Mouse (Mus musculus) kidney, adult 9 months (tissue): ENCODE measurements around the gene Uggt2.

Source experiments
- DNase-seq: peaks from one replicate; pipeline ENCODE4 v3.0.0; 2022

The Uggt2 gene

DNA sequence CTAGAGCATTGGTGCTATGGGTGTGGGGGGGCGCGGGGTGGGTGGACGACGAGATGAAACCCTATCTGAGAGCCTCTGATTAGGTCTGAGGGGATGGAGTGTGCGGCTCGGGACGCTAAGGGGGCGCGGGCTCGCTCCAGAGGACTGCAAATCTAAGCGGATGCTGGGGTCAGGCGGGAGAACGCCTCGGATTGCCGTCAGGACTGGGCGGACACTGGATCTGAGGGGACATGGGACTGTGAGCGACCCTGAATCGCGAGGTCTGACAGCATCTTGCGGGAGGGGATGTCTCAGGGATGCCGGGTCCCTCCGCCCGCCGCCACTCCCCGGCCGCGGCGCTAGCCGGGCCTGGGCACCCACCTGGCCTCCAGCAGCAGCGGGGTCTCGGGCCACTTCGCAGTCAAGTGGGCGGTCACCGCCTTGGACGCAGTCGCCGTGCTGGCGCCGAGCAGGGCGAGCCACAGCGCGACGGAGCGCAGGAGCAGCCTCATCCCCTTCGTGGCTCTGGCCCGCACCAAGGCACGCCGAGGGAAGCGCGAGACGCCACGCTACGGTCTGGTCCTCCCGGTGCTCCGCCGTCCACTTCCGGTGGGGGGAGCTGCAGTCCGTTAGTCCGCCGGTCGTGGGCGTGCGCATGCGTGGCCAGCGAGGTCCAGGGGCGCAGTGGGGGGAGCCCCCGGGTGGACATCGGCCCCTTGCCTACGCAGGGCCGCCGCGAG, at the start of gene Uggt2:
Gene Uggt2, minus strand, starts transcription at position 580 of the 719 bp plus-strand sequence.
- peak; percentile 69 for DNase-seq

DNA sequence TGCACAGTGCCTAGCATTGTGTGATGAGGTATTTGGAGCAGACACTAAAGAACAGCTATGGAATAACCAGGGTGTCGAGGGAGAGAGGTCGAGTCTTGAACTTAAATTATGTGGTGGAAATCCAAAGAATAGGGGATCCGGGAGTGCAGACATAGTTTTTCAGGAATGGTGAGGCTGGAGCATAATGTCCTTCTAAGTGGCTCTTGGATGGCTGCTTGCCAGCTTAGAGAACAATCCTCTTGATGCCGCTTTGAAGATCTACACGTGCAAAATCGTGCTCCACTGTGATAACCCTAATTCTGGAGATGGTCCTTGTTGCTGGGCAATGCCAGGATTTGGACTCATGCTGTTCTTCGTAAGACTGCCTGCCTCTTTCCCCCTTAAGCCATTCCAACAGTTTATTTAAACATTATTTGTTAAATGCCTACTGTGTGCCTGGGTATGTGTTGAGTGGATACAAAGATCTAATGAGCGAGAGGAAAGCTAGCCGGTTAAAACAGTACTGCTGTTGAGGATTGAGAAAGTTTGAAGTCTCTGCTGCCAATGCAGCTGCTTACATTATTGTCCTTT, 40.2 kb upstream of the Uggt2 start:
- DNase-seq, result no peak

DNA sequence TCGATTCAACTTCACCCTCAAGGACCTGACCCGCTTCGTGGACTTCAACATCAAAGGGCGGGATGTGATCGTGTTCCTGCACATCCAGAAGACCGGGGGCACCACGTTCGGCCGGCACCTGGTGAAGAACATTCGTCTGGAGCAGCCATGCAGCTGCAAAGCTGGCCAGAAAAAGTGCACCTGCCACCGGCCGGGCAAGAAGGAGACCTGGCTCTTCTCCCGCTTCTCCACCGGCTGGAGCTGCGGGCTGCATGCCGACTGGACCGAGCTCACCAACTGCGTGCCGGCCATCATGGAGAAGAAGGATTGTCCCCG, 39.5 kb upstream of the Uggt2 start:
- DNase-seq, result no peak

DNA sequence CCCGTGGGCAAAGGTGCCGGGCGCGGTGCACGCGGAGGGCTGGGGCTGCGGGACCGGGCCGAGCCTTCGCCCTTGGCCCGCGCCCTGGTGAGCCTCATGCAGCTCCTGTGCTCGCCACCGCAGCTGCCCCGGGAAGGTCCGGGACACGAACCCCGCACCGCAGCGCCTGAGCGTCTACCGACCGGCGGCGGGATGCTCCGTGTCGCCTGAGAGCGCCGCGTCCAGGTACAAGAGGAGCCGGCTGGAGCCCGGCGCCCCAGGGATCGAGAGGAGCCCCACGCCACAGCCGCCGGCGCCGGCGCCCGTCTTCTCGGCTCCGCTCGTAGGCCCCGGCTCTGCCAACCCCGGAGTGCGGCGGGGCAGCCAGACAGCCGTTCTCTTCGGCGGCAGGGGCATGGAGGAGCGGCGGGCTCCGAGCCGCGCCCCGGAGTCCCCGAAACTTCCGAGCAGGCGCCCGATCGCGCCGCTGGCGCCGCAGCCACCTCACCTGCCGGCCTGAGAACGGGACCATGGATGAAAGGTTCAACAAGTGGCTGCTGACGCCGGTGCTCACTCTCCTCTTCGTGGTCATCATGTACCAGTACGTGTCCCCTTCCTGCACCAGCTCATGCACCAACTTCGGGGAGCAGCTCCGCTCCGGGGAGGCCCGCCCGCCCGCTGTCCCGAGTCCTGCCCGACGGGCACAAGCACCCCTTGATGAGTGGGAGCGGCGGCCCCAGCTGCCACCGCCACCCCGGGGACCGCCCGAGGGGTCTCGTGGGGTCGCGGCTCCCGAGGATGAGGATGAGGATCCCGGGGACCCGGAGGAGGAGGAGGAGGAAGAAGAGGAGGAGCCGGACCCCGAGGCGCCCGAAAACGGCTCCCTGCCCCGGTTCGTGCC, 38.9 kb upstream of the Uggt2 start, which contains the start of gene Hs6st3:
Gene Hs6st3, plus strand, starts transcription at position 436 of the 880 bp plus-strand sequence.
- no peak for DNase-seq

DNA sequence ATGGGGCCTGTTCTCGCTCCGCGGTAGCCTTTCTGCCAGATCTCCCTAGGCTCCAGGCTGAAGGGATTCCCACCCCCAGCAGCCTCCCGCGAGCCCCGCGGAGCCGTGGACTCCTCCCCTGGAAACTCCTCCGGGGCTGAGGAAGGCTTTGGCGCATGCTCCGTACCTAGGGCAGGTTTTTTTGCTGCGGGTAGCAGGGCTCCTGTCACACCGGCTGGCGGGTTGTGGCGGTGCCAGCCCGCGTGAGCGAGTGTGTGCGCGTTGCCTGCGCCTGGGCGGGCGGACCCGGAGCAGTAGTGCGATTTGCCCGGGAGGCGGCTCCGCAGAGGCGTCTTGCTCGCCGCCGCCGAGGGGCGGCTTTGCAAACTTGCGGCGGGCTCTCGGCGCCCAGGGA, 38.3 kb upstream of the Uggt2 start:
- DNase-seq, result peak; percentile 21

DNA sequence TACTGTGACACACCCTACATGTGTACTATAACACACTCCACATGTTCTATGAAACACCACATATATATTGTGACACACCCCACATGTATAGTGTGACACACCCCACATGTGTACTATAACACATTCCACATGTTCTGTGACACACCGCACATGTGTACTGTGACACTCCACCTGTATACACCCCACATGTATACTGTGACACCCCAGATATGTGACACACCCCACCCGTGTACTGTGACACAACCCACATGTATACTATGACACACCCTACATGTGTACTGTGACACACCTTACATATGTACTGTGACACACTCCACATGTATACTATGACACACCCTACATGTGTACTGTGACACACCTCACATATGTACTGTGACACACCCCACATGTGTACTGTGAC, 28.1 kb upstream of the Uggt2 start:
- DNase-seq, result no peak

DNA sequence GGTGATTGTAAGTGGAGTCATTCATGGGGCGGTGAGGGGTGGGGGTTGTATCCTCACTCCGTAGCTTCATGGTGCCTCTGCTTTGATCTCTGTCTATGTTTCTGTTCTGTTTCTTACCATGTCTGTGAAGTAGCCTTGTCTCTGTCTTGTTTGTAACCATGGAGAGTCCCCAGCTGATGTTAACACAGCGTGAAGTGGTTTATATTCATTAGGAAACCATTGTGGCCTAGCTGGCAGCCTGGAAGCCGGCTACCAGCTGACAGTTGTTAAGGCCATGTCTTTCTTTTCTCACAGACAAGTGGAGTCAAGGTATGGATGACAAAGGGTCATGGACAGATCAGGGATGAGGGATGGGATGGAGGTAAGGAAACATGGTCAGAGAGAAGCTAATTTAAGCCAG, 26.6 kb upstream of the Uggt2 start:
- no peak for DNase-seq

DNA sequence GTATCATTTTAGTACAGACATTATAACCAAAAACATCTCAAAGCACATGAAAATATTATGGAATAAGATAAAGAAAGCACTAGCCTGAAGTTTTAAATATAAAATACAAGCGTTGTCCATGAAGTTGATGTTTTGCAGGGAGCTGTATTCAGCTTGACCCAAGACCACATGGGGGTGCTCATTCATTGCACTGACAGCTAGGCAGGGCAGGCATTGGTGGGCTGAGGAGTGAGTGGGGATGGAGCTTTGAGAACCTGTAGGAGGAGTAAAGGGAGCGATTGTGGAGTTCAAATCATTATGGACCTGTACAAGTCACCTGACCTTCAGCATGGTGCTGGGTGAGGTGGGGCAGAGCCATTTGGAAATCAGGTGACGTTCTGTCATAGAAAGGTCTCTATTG, 24.8 kb upstream of the Uggt2 start:
- no peak for DNase-seq

DNA sequence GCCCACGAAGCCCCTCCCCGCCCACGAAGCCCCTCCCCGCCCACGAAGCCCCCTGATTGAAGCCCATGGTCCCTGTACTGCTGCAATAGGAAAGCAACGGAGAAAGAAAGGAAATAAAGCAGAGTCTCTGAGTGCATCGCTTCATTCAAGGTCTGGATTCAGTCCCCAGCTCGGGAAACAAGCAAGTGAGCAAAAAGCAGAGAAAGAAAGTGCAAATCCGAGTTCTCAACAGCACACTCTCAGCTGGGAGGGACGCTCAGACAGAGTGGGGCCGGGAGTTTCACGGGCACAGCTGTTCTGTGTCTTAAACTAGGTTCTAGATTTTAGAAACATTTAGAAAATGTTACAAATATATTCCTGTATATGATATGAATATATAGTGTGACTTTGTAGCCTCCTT, 24.4 kb upstream of the Uggt2 start:
- DNase-seq, result no peak

DNA sequence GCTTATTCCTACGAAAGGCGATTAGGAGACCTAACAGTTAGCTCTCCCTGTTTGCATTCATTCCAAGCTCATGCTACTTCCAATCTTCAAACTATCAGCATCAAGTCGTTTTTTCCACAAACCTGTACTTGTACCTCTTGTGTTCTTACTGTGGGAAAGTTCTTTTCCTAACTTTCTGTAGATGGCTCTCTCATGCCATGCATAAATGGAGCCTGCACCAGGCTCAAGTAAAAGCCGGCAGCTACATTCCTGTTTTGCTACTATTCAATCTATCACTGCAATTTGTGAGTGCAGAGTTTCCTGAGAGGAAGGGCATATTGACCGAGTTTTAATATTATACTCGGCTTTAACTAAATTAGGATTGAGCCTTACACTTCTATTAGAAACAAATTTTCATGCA, 13.3 kb upstream of the Uggt2 start:
- DNase-seq, result no peak

DNA sequence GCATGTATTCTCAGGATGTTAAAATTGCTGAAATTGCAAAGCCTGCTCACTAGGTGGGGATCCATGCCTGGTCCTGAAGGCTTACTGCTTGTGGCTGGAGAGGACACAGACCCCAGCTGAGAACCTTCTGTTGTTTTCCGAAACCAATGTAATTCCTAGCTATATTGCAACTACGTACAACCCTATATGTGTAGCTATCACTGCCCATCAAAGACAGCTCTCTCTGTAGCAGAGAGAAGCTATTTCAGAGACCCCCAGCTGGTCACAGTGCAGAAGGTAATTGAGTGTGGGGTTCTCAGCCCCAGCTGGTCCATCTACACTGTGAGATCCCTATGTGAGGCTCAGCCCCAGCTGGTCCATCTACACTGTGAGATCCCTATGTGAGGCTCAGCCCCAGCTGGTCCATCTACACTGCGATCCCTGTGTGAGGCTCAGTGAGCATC, 10.6 kb upstream of the Uggt2 start:
- DNase-seq, result no peak

DNA sequence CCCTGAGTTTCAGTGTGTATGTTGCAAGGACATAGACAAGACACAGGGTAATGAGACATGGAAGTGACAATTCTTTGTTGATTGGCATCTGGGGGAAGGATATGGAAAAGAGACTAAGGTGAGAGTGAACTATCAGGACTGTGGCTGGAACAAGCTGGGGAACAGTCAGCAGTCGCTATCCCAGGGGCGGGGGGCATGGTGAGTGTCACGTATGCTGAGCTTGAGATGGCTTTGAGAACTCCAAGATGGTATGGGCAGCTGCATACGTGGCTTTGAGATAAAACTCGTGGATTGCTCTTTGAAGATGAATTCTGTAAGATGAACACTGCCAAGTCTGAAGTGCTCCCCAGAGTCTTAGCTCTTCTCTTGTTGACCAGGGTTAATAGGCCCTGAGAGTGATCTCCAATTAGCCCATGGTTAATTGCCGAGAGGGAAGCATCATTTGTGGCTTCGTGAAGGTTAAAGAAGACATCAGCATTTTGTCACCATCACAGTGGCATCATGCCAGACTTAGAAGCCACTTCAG, 9.6 kb upstream of the Uggt2 start:
- DNase-seq, result no peak

DNA sequence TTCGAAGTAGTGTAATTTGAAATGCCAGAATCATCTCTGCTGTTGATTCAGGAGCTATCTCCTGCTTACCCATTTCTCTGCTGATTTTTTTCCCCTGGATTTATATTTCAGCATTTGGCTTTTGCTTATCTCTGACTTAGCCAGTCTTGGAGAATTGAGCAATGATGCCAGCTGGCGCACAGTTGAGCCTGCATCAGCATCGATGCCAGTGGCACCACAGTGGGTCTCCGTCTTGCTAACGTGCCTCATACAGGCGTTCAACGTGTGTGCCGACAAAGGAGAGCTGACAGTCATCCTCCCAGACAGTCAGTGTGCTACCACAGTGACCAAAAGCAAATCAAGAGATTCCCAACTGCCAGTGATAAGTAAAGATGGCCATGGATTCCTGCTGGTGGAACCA, 8.4 kb upstream of the Uggt2 start:
- no peak for DNase-seq

DNA sequence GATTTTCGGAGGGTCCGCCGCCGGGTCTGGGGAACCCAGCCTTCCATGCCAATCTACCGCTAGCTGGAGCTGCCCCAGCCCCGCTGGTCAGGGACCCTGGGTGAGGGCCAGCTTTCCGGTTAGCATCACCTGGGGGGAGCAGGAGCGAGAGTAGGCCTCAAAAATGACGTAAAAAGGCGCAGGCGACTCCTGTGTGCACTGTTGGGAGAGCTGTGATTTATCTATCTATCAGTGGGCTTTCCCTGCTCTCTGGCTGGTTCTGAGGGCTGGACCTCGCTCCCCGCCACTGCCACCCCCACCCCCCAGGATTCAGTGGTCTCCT, 301 bp upstream of the Uggt2 start:
- DNase-seq, result no peak

DNA sequence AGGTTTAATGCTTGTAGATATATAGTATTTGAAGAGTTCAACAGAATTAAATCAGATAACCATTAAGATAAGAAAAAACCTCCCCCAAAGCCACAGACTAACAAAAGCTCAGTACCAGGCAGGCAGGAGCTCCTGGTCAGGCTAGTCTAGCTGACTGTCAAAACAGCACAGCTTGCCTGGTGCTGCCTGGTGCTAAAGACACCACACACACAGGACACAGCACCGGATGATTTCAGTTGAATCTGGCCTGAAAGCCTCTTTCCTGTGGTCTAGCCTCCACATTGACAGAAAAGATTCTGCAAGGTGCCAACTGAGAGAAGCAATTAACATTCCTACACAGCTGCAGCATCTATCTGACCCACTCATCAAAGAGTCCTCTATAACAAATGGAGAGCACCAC, 37.4 kb downstream of the Uggt2 start:
- no peak for DNase-seq

DNA sequence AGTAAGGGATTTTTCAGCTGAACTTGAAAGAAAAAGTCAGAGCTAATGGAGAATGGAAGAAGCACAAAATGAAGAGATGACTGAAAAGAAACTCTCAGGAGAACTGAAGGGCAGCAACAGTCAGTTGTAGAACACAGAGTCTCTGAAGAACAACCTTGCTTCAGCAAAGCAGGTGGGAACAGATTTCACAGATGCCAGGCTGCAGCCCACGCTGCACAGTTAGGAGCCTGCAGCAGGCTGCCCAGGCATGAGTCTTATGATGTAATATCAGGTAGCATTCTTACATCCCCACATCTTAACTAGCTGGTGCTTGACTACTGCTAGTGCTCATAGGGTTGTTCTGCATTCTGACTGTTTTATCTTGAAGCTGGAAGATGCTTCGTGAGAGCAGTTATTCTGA, 38.5 kb downstream of the Uggt2 start:
- DNase-seq, result no peak

DNA sequence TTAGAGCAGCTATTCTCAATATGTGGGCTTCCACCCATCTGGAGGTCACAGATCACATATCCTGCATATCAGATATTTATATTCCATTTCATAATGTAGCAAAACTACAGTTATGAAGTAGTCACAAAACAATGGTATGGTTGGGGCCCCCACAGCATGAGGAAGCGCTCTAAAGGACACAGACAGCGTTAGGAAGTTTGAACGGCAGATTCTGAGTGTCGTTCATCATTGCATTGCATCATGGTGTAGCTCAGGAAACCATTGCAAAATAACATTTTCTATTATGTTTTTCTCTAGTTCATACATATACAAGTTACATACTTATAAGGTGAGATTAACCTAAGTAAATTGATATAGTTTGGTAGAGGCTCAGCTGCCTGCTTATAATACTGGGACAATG, 42.2 kb downstream of the Uggt2 start:
- DNase-seq, result no peak

DNA sequence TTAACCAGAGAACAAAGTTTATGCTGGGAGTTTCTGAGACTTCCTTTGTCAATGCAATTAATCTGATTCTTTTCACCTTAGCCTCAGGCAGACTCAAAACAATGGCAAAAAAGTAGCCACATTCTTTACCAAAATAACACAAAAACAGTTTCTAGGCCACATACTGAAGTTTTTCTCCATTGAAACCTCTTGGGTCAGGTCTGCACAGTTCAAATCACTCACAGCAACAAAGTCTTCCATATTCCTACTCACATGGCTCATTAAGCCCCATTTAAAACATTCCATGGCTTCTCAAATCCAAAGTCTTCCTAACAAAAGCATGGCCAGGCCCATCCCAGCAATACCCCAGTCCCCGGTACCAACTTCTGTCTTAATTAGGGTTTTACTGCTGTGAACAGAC, 46.3 kb downstream of the Uggt2 start:
- no peak for DNase-seq

DNA sequence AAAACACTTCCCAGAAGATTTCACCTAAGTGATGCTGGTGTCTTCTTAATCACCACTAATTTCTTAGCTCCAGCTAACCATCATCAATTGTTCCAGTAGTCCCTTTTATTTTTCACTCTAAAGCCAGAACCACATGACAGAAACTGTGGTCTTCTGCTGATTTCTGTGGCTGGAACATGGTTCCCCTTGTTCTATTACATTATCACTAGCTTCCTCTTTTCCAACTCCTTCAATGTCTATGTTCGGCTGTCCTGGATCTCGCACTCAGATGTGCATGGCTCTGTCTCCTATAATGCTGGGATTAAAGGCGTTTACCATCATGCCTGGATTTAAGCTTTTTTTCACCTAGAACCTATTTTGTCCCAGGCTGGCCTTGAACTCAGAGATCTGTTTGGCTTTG, 46.9 kb downstream of the Uggt2 start:
- DNase-seq, result no peak

DNA sequence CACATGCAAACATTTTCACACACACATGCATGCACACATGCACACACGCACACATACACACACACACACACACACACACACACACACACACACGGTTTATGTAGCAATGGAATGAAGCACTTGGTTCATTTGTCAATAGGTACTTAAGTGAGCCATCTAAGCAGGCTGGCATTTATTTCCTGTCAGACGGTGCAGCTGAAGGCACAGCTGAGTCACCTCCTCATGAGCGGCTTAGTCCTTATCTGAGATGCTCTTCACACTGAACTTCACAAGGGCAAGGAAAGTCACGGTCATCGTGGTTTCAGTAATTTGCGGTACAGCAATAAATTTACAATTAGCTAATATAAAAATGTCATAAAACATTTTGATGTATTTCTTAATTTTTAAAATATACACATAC, 55.5 kb downstream of the Uggt2 start:
- DNase-seq, result no peak

DNA sequence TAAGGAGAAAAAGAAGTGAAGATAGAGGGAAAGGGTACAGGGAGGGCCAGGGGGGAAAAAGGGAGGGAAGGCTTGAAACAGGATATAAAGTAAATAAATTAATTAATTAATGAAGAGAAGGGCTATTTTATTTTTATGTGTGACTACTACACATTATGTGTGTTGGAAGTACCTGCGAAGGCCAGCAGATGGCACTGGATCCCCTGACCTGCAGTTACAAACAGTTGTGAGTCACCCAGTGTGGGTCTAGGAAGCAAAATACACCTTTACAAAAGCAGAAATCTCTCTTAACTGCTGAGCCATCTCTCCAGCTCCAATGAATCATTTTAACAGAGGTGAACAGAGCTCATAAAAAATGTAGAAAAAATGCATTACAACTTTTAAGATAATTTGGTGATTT, 59.0 kb downstream of the Uggt2 start:
- peak; percentile 52 for DNase-seq

DNA sequence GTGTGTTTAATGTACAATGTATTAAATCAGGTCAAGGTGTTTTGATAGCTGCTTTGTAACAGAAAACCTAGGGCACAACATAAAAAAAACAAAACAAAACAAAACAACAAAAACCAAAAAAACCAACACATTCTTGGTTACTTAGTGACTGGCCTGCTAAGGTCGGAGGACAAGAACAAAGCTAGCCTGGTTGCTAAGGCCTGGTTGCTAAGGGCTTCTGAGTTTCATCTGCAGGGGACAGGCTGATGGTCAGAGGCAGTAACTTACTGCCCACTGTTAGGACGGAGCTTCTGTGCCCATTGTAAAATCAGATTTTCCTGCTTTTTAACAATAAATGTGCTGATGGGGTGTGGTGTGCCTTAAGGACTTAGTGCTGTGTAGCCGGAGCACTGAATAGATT, 61.5 kb downstream of the Uggt2 start:
- DNase-seq, result no peak

DNA sequence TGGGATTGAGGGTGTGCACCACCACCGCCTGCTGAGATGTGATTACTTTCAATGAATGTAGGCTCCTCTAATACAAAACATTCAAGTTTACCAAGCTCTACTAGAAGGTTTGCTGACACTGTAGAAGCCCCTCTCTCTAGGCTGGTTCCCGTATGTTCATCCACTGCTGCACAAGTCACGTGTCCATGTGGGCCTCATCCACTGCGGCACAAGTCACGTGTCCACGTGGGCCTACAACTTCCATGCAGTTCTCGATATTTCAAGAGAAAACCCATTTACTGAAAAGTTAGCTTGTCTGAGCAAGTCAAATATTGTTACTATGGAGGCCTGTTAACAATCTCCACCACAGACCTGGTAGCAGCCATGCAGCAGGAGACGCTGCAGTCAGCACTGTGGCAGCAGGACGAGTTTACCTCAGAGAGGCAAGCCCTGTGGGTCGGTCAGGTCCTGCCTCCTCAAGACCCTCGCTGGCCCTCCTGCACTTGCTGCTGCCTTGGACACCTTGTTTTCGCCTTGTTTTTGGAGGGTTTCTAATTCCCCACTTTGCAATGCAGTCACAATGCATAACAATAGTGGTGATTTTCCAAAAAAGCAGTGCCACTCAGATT, 62.0 kb downstream of the Uggt2 start:
- DNase-seq, result no peak
